In the genomic region with DNA sequence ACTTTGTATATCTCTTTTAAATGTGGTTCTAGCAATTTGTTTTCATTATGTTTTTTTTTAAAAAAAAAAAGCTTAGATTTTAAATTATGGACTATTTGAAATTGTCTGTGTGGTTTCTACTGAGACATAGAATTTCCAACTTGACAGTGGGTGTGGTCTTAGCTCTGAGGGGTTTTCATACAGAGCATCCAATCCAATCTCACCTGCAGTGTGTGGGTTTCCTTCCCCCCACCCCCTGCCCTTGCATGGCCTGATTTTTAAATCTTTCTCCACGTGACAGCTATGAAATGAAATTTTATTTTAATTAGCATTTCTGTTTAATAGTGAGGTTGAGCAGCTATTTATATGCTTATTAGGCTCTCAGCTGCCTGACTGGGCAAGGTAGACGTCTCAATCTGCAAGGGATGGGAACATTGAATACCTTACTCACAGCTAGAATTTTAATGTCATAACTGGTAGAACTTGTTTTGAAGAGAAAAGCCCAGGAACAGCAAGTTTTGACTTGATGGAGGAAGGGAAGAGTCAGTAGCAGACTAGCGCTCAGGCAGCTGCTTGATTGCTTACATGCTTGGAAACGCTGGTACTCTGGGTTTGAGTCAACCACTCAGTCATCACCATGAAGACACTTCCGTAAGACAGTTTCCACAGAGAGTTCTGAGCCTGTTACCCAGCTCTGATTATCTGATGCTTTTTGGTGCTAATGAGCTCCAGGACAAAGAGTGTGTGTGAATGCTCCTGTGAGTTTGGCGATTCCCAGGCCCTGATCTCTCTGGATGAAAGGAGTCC, we compare ENCODE assay signal across 14 mouse cellular contexts. TPM values are rescaled to one million over a fixed set of nuclear protein-coding genes. Genes with fewer than 3 reads are reported as not detected.
DNase-seq lines count a peak whose midpoint lies in the region; ATAC-seq and TF ChIP-seq lines count a peak whose summit lies in the region.
"Had no signal": no experiment of that assay in that cellular context is flagged by ENCODE, and none has a peak within 500 bp of the region (broad histone marks: within the 10 kb centered on the region; RNA-seq: fewer than 3 reads in every experiment).

No protein-coding gene starts in this region.

- 64% methylated on average over 6 of the region's 6 CpGs for WGBS in embryonic facial prominence, embryonic 14.5 days
- WGBS in forebrain, postnatal 0 days: 19% methylated on average over 6 of the region's 6 CpGs

- intact Hi-C loops in left cerebral cortex, postnatal 14 days (cut with DNase I): no loop called here

- no peaks in the 10 kb centered on the region for H3K36me3 ChIP-seq in embryonic facial prominence, embryonic 14.5 days (ENCODE audit: control insufficient read depth, insufficient read depth, low read length)
- H3K36me3 ChIP-seq in forebrain, postnatal 0 days (ENCODE audit: insufficient read depth): no peaks in the 10 kb centered on the region
- H3K36me3 ChIP-seq: heart, embryonic 15.5 days had no signal

- H3K27me3 ChIP-seq in embryonic facial prominence, embryonic 14.5 days (replicated peaks; ENCODE audit: control insufficient read depth, insufficient read depth, low read length): no peaks in the 10 kb centered on the region
- H3K27me3 ChIP-seq in forebrain, postnatal 0 days (ENCODE audit: insufficient read depth, low read length): no peaks in the 10 kb centered on the region
- H3K27me3 ChIP-seq: heart, embryonic 15.5 days had no signal

- no peak overlapping the region for H3K4me3 ChIP-seq in embryonic facial prominence, embryonic 14.5 days (ENCODE audit: low read depth, low read length)
- H3K4me3 ChIP-seq in forebrain, postnatal 0 days (ENCODE audit: low read depth, low read length): no peak overlapping the region
- H3K4me3 ChIP-seq: heart, embryonic 15.5 days had no signal

- peak; percentile 23 for DNase-seq in urinary bladder, postnatal 14 days (ENCODE audit: low spot score)
- DNase-seq in urinary bladder, postnatal 10 days (ENCODE audit: low spot score): no peak
- DNase-seq in embryonic facial prominence, embryonic 14.5 days (ENCODE audit: low spot score): peak; percentile 71
- no peak for DNase-seq in forebrain, postnatal 0 days
- no peak for DNase-seq in left cerebral cortex, postnatal 14 days (ENCODE audit: low spot score in 2 of 2)
- DNase-seq in thymus, postnatal 36 days: no peak
- DNase-seq in lung, postnatal 10 days: no peak
- DNase-seq: cerebellum, postnatal 14 days; kidney, adult 8-10 months had no signal

- H3K9ac ChIP-seq in embryonic facial prominence, embryonic 14.5 days (ENCODE audit: low read depth, low read length): no peak overlapping the region
- H3K9ac ChIP-seq in forebrain, postnatal 0 days: no peak overlapping the region
- H3K9ac ChIP-seq: heart, embryonic 15.5 days; hindbrain, embryonic 14.5 days had no signal

- H3K9me3 ChIP-seq in embryonic facial prominence, embryonic 14.5 days (ENCODE audit: control insufficient read depth, low read length): no peaks in the 10 kb centered on the region
- H3K9me3 ChIP-seq in forebrain, postnatal 0 days (ENCODE audit: low read length): no peaks in the 10 kb centered on the region
- H3K9me3 ChIP-seq: heart, embryonic 15.5 days had no signal

- no peak overlapping the region for H3K27ac ChIP-seq in embryonic facial prominence, embryonic 14.5 days (replicated peaks; ENCODE audit: low read depth, low read length)
- no peak overlapping the region for H3K27ac ChIP-seq in forebrain, postnatal 0 days (ENCODE audit: low read depth, low read length)
- H3K27ac ChIP-seq: heart, embryonic 15.5 days; hindbrain, embryonic 14.5 days had no signal

- peak; percentile 76 for ATAC-seq in embryonic facial prominence, embryonic 14.5 days (ENCODE audit: low read depth)
- peak; percentile 50; the same call in 1 of the 2 replicates for ATAC-seq in forebrain, postnatal 0 days

- no peak overlapping the region for H3K4me2 ChIP-seq in embryonic facial prominence, embryonic 14.5 days (ENCODE audit: low read depth, low read length)
- H3K4me2 ChIP-seq in forebrain, postnatal 0 days (ENCODE audit: low read depth): no peak overlapping the region
- H3K4me2 ChIP-seq: heart, embryonic 15.5 days; hindbrain, embryonic 14.5 days had no signal

- H3K4me1 ChIP-seq in embryonic facial prominence, embryonic 14.5 days (ENCODE audit: control insufficient read depth, insufficient read depth, low read length): no peaks in the 10 kb centered on the region
- no peaks in the 10 kb centered on the region for H3K4me1 ChIP-seq in forebrain, postnatal 0 days (ENCODE audit: insufficient read depth)
- H3K4me1 ChIP-seq: heart, embryonic 15.5 days had no signal

- TF ChIP-seq CTCF in forebrain, postnatal 0 days (IDR thresholded peaks at IDR 0.05; ENCODE audit: low read depth): no peak

RNA-seq across cellular contexts. Expression of a gene that starts 42.3 kb away (rescaled TPM):
- polyA plus RNA-seq in embryonic facial prominence, embryonic 14.5 days (2014; fragmentation: Nextera tagmentation; extraction: Ambion mirVana): 13.5 and 14.1 TPM in 2 replicates
- total RNA-seq in forebrain, postnatal 0 days (2014; rRNA removed): 11.9 and 14.8 TPM in 2 replicates
- 3.8 and 5.4 TPM in 2 replicates for polyA plus RNA-seq in forebrain, postnatal 0 days (2015; fragmentation: Nextera tagmentation; extraction: Ambion mirVana)
- 1 to 10 TPM; 5.5 to 5.8 TPM for total RNA-seq in left cerebral cortex, postnatal 14 days (2021)

RNA-seq across cellular contexts. Expression of a gene that starts 49.3 kb away (rescaled TPM):
- polyA plus RNA-seq in embryonic facial prominence, embryonic 14.5 days (2014; fragmentation: Nextera tagmentation; extraction: Ambion mirVana): 31.1 and 39.8 TPM in 2 replicates
- total RNA-seq in forebrain, postnatal 0 days (2014; rRNA removed): 0.05 and 0.08 TPM in 2 replicates
- 0.06 and 0.08 TPM in 2 replicates for polyA plus RNA-seq in forebrain, postnatal 0 days (2015; fragmentation: Nextera tagmentation; extraction: Ambion mirVana)
- total RNA-seq in left cerebral cortex, postnatal 14 days (2021): under 1 TPM in 1 of 2 experiments, not detected in 1; 0.04 TPM
- total RNA-seq: megakaryocyte-erythroid progenitor cell, adult 5-6 weeks had no signal
- polyA plus RNA-seq: large intestine, adult 2 months; liver, adult 2 months had no signal

Comparison
In these comparisons a context has a peak if more than half of its experiments do, and no peak if none do; other contexts are left out.
1. DNase-seq: peak in urinary bladder, postnatal 14 days (single experiment) and embryonic facial prominence, embryonic 14.5 days (single experiment); none in urinary bladder, postnatal 10 days (single experiment), forebrain, postnatal 0 days (single experiment), left cerebral cortex, postnatal 14 days (0 of 2), thymus, postnatal 36 days (0 of 2) and lung, postnatal 10 days (single experiment).